Mouse (Mus musculus) granulocyte monocyte progenitor cell, adult 5-6 weeks (primary cell): Measurements from ENCODE around the gene 2010111I01Rik. TPM values are rescaled to one million over a fixed set of nuclear protein-coding genes. Genes with fewer than 3 reads are reported as not detected.
A peak's percentile ranks its signal among the peaks of the same experiment; 100 is the strongest.
"Not testable (repeated sequence)": the region's sequence is repeated elsewhere in the genome, so short reads cannot be mapped to it uniquely, and the experiment has no call there.

Experiments
- ATAC-seq: replicated peaks from 2 replicates; pipeline ENCODE4 v1.8.0; 2016; ENCODE audit warnings: mild to moderate bottlenecking, moderate TSS enrichment, inconsistent platforms; ENCODE audit not compliant: poor library complexity, severe bottlenecking
- total RNA-seq, 2 experiments: library from RNA; stranded (forward) in 1 of 2; stranded (reverse) in 1 of 2; fragments of 200-712, 200-1000 nt in 1 of 2; fragments of >200 nt in 1 of 2; fragmentation: Nextera tagmentation in 1 of 2; gene quantifications; 2 replicates each; pipeline ENCODE4 v1.2.3; 2014 to 2017

The 2010111I01Rik gene
- total RNA-seq, 2 experiments from 2014 or later: 61.9 to 86.8 TPM

DNA sequence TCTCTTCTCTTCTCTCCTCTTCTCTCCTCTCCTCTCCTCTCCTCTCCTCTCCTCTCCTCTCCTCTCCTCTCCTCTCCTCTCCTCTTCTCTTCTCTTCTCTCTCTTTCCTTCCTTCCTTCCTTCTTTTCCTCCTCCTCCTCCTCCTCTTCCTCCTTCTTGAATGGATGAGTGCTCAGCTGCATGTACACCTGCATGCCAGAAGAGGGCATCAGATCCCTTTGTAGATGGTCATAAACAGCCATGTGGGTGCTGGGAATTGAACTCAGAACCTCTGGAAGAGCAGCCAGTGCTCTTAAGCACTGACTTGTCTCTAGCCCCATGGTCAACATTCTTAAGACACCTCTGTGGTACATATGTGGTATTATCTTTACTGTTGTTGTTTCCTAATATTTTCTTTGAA lies 269.8 kb downstream of the 2010111I01Rik start:
- ATAC-seq: not testable (repeated sequence)

DNA sequence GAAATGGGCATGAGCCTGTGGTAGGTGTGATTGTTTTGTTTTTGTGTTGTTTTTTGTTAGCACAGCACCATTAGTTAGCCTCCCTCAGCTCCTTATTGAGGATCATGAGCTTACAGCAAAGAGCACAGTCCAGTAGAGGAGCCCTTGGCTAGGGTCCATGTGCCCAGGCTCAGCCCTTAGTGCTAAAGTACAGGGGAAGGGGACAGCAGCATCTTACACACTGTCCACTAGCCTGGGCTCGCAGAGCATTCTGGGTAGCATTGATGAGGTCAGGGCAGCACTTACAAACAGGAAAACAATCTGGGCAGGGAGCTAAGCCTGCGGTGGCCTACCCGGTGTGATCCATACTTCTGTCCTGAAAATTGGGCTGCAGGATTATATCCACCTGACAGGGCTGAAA lies 270.9 kb downstream of the 2010111I01Rik start:
- no peak for ATAC-seq

DNA sequence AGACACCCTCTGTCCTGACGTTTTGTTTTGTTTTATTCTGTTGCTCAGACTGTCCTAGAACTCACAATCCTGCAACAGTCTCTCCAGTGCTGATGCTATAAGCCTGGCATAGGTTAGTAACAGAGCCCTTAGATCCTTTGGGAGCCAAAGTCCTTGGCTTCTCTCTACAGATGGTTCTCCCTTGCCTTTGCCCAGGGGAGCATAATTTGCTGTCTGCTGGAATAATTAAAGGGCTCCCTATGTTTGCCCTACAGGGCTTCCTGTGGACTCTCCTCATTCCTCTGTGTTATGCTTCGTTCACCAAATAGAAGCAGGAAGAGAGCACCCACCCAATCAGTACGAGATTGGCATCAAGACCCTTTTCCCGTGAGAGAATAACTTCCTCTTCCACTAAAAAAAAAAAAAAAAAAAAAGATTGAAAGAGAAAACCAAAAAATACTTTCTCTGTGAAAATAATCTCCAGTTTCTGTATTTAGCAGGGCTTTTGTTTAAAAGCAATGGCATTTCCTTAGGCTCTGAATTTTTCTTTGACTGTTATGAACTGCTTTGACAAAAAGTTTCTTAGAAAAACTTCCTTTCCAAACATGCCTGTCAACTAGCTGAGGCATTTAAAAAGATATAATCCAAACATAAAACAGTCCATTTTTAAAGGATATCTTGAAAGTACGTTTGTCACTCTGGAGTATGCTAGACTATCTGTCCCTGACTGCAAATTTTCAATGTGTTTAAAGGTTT lies 271.6 kb downstream of the 2010111I01Rik start:
- no peak for ATAC-seq

DNA sequence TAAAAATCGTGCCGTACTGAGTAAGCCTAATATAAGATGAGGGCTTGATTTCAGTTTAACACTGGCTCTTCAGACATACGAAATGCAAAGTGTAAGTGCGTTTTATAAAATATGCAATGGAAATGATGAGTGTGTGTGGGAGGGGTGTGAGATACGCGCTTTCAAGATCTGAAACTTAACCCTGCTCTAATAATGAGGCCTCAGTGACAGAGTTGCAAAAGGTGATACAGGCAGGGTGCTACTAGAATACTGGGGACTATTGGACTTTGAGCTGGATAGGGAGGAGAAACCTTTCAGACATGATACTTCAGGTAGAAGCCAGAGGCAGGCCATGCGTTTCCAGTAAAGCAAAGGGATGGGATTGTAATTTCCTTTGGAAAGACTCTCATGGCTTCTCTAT lies 273.4 kb downstream of the 2010111I01Rik start:
- ATAC-seq: no peak

DNA sequence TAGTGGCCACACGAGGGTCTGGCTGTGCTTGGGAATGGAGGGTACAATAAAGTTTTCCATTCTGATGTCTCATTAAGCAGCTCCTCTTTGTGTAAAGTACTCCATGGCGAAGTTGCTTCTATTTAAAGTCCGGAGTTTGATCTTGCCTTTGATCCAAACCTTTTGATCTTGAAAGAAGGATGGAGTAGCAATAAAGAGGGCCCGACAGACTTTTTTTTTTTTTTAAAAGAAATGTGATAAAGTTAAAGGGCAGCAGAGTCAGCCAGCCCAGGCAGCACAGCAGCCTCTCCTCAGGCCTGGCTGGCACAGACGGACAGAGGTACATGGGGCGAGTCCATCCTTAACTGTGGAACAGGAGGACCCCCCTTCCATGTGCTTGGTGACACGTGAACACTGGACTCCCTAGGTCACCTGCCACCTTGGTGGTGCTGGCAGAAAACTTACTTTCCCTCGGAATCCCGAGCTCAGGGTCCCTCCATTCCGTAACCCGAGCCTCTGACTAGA lies 274.7 kb downstream of the 2010111I01Rik start:
- ATAC-seq: no peak

DNA sequence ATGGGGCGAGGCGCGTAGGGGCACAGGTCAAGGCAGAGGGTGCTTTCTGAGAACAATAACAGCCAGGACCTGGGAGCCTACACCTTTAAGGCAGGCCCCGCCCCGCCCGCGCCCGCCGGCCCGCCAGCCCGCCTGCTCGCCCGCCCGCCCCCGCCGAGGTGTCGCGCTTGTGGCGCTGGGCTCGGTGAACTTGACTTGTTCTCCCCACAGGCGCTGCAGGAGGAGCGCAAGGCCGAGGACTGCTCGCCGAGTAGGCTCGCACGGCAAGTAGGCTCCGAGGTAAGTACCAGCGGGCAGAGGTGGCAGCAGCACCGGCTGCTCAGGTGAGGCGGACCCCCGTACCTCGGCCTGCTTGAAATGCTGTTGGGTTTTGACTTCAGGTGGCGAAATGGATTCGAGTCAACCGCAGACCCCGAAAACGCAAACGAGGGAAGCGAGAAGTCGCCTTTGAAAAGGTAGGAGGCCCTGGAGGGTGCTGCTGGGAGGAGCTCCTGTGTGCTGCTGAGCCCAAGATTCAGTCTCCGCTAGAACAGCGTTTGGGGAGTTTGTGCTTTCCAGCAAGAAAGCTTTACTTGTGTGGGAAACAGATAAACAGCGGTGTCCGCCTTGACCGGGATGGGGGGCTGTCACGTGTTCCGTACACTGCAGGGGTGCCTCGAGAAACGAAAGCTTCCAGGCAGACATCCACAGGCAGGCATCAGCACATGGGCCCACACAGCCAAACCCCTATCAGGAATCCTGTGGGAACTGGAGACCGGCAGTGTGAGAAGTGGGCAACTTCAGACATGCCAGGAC lies 275.4 kb downstream of the 2010111I01Rik start:
- peak; percentile 70 for ATAC-seq

DNA sequence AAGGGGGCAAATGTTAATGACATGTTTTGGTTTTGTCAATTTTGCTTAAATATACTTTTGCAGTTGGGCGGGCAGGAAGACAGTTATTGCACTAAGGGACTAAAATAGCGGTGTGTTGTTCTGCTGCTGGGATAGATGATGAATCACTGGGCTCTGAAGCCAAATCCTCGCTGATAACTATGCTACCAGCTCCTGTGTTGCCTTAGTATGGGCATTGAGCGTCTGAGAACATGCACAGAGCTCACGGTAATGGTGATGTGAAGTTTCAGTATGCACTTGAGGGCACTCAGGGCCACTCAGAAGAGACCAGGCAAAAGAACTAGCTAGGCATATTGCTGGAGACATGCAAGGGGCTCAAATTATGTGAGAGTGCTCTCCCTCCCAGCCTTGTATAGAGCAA lies 276.1 kb downstream of the 2010111I01Rik start:
- ATAC-seq: no peak

DNA sequence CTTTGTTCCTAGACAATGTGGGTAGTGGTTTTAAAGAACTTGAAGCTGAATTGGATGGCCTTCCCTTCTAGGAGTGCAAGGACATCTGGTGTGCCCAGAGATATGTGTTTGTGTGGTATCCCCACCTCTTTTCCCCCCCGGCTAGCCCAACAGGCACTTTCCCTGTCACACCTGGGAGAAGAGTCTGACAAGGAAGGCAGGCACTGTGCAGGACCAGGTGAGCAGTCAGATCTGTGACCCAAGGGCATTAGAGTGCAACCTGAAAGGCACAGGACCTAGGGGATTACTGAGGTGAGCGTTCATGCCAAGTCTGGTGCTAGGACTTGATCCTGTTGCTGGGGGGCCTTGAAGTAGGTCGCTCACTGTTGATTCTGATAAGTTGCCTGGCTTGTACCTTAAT lies 277.0 kb downstream of the 2010111I01Rik start:
- ATAC-seq: no peak

DNA sequence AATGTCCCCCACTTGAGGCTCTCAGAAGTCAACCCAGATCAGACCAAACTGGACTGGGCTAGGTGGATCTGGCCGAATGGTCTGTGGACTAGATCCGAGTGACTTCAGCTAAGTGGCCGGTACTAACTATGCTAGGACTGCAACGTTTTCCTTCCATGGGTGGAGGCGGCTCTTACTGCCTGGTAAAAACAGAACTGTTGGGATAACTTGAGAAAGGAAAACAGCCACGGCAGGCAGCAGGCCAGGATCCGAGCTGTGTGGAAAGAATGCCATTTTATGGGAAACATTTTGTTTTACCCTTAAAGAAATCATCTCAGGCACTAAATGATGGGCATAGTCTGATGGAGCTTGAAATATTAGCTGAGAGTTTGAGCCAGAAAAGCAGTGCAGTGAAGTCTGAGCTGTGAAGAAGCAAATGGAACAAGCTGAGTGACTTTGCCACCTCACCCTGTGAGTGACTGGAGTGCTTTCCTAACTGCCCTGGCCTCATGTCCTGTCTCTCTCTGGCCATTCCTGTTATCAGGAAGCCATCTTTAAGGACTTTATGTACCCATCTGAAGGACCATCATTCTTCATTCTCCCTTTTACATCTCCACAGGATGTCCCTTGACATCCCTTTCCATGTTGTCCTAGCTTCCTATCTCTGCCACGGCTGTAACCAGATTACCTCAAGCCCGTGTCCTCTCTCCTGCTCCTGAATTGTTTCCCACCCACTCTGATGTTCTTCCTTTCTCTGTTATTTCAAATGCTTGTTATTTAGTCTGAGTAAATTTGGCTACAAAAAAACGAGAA lies 277.9 kb downstream of the 2010111I01Rik start:
- ATAC-seq: no peak

DNA sequence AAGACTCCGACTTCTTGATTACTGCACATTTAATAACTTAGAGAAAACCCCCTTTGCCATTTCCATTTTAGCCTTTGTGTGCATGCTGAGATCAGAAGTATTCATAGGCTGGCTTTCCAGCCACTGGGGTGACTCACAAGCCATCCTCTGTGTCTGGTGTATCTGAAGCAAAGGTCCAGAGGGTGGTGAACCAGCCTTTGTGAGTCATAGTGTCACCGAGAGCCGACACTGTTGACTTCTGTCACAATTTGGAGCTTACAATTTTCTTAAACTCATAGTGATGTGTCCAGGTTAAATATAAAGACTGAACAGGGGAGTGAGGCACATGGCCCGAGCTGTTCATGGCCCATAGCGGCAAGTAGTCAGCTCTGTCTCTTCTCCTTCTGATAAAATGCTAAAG lies 278.9 kb downstream of the 2010111I01Rik start:
- ATAC-seq: no peak

DNA sequence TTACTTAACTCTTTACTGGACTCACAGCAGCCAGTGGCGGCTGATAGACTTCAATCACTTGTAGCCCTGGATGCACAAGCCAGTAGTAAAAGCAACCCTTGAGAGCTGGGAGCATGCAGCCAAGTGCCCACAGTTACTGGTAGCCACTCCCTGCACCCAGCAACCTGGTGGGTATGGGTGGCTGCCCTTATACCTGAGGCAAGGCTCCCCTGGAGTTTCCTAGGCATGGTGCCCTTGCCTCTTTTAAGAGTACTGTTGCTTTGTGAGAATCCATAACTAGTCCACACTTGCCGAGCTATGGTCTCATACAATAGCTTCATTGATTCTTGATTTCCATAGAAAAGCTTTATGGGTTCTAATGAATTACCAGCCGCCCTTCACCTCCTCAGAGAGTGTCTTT lies 279.7 kb downstream of the 2010111I01Rik start:
- no peak for ATAC-seq

DNA sequence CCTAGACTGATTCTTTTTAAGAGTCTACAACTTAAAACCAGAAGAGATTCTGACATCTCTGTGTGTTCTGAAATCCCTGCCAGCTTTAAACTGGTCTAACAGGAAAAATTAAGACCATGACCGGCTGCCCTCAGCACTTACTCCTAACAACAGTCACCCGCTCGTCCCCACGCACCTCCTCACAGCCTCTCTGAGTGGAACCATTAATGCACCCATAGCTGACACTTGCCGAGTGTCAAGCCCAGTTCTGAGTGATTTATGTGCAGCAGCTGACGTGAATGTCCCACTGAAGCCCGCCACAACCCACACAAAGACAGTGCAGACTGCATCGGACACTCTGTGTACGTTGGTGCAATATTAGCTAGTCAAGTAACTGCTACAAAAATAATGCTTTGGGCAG lies 280.5 kb downstream of the 2010111I01Rik start:
- ATAC-seq: no peak

DNA sequence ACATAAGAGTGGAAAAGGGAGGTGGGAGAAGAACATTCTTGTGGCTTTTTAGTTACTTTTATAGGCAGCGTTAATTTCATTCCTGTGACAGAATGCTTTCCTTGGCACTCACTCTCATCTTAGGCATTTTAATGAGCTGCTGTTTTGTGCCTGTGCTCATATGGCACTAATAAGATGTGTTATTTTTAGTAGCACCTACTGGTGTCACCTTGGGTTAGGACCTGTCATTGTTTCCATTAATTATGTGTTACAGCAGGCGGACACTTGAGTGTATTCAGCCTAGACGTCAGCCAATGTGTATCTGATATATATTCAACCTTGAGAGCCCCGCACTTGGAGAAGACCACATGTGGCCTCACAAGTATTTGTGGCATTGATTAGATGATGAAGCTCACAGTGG lies 281.1 kb downstream of the 2010111I01Rik start:
- no peak for ATAC-seq

DNA sequence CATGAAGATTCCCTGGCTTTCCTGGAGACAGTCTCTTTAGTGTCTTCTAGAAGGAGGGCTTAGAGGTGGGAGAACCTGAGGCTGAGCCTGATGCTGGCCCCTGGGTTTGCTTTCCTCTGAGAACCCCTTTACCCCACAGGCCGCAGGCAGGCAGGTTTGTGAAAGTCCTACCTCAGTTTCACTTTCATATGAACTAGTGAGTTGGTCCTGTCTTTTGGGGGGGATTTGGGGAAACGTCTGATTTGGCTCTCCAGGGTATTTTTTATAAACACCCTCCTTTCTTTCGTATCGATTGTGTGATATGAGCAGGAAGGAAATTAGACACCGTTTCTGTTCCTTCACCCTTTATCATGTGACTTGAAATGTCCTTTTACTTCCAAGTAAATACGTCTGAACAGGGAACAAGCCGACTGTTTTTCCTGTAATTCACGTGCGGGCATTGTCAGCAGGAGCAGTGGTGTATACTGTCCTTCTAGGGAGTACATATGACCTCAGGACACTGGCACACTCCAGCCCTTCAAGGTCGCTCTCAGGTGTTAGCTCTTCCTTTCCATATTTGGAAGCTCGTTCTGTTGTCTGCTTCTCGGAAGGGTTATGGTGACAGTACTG lies 281.7 kb downstream of the 2010111I01Rik start:
- ATAC-seq: peak; percentile 20; the same call in 1 of the 2 replicates

DNA sequence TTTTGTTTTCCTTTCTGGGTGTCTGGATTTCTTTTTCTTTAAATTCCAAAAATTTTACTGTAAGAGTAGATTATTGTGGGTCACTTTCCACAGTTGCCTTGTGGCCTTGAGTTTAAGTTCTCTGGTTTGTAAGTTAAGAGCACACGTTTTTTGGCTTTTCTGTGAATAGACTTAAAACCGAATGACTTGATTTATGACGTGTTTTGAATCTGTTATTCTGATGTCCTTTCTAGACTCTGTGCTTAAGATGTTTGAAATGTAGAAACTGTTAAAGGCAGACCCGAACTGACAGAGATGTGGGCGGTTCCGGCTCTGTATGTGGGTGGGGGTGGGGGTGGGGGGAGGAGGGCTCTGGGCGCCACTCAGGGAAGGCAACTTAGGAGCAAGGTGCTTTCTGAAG lies 282.3 kb downstream of the 2010111I01Rik start:
- ATAC-seq: no peak

DNA sequence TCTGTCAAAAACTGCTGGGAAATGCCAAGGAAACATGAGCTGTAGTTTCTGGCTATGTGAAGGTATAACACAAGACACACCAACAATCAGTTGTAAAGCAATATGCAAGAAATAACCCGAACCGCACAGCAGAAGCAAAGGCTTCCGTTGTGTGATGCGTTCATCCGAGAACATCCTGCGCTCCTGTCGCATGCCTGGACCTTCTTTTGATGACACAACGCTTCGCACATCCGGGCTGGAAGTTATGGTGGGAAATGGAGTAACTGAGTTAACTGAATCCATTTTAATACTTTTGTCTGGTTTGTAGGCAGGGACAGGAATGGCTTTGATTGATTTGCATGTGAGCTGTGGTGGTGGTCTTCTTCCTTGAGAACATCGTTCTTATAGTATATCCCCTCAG lies 282.9 kb downstream of the 2010111I01Rik start:
- ATAC-seq: no peak

DNA sequence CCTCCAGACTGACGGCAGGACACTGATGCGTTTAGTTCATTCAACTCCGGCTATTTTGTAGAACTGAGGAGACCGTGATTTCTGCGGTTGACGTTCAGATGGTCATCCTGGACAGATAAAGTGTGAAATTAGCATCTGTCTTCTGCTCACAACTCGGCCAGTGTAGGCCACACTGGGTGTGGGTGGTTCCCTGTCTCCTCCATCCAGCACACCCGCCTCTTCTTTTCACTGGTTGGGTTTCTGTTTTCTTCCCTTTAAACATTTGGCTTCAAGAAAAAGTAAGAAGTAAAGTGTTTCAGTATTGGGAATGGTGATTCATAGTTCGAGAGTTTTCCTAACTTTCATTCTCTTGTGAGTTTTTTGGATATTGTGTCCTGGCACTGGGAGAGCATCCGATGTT lies 283.6 kb downstream of the 2010111I01Rik start:
- ATAC-seq: no peak

DNA sequence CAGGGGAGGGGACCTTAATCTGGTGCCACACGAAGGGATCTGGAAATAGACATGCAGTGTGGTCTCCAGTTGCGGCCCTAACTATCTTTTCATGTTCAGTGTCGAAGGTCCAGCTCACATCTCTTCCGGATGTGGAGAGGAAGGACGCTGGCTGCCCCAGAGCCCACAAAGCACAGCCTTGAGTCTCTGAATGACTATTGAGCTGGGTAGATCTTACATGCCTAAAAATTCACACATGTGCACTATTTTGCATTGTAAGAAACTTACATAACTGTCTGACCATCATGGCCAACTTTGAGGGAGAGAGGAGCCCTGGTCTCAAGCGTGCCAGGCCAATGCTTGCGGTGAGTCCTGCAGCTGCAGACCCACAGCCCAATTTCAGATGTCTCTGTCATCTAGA lies 284.5 kb downstream of the 2010111I01Rik start:
- no peak for ATAC-seq

DNA sequence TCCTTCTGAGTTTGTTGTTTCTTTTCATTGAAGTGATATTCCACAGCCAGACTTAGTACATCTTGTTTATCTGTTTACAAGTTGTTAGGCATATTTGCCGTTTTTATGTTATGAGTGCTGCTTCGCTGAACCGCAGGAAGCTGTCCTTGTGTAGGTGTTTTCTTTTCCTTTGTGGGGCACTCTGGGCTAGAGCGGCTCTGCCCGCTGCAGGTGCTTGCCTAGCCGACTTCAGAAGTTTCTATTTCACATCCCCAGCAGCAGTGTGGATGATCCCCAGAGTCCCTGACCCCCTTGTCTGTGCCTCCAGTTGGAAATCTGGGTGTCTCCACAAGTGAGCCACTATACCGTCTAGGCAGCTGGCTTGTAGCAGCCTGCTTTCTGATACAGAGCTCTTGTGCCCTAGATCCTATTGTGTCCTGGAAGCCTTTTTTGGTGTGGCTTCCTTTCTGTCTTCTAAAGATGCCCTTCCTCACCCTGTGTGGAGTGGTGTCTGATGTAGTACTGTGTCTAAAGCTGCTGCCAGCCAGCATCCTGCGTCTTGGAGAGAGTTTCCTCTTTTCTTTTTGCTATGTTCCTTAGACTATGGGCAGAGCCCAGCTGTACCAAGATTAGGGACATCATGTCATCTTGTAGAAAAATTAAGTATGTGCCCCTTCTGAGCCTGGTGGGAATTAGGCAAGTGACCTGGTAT lies 285.2 kb downstream of the 2010111I01Rik start:
- ATAC-seq: peak; percentile 48
